Mouse (Mus musculus) ES-Bruce4 (cell line): ENCODE data around the gene Col4a4. TPM values are rescaled to one million over a fixed set of nuclear protein-coding genes. Genes with fewer than 3 reads are reported as not detected.

Experiments used
- H3K27ac ChIP-seq: 2 replicates; pipeline ENCODE4 v1.5.1; 2012; ENCODE audit warnings: low read length, inconsistent platforms; ENCODE audit not compliant: insufficient read depth
- H3K27me3 ChIP-seq: 2 replicates; pipeline ENCODE4 v1.6.1; 2012; ENCODE audit warnings: mild to moderate bottlenecking, low read length, inconsistent platforms; ENCODE audit not compliant: control insufficient read depth, poor library complexity, insufficient read depth, severe bottlenecking
- H3K36me3 ChIP-seq: 2 replicates; pipeline ENCODE4 v1.6.1; 2012; ENCODE audit warnings: inconsistent platforms, mild to moderate bottlenecking, low read length, moderate library complexity; ENCODE audit not compliant: control insufficient read depth, poor library complexity, insufficient read depth, severe bottlenecking
- H3K4me1 ChIP-seq: one replicate; pipeline ENCODE4 v1.8.1; 2011; ENCODE audit warnings: low read length; ENCODE audit not compliant: control insufficient read depth, insufficient read depth
- H3K4me3 ChIP-seq: 2 replicates; pipeline ENCODE4 v1.5.1; 2011; ENCODE audit warnings: low read depth, mild to moderate bottlenecking, low read length
- H3K9ac ChIP-seq: 2 replicates; pipeline ENCODE4 v1.6.1; 2012; ENCODE audit warnings: low read depth, mild to moderate bottlenecking, inconsistent platforms; ENCODE audit not compliant: poor library complexity, severe bottlenecking
- H3K9me3 ChIP-seq: replicated peaks from 2 replicates; pipeline ENCODE4 v1.6.1; 2012; ENCODE audit warnings: mild to moderate bottlenecking, low read length, inconsistent platforms; ENCODE audit not compliant: control insufficient read depth, poor library complexity, insufficient read depth, severe bottlenecking
- CTCF ChIP-seq: IDR thresholded peaks from one replicate; pipeline ENCODE4 v1.8.1; 2011; ENCODE audit warnings: low read depth, low read length
- EP300 ChIP-seq: IDR thresholded peaks from 2 replicates; pipeline ENCODE4 v1.6.1; 2011; ENCODE audit warnings: low read depth, low read length; ENCODE audit not compliant: insufficient read depth
- POLR2A ChIP-seq: IDR thresholded peaks from one replicate; pipeline ENCODE4 v1.8.1; 2011; ENCODE audit warnings: low read length; ENCODE audit not compliant: insufficient read depth
- polyA plus RNA-seq: library from polyadenylated mRNA; stranded (reverse); fragments of >200 nt; gene quantifications from 2 replicates; pipeline ENCODE4 v1.2.4, GENCODE M21; 2011; ENCODE audit warnings: low read depth; ENCODE audit not compliant: missing spikeins, insufficient read depth, insufficient read length

Gene Col4a4
- polyA plus RNA-seq, 1 experiment, result 0.18 TPM

- no peaks in the 10 kb centered on the region for H3K27me3 ChIP-seq
- no peak overlapping the region for H3K4me3 ChIP-seq
- H3K4me1 ChIP-seq, result no peaks in the 10 kb centered on the region
- H3K9me3 ChIP-seq, result no peaks in the 10 kb centered on the region
- no peak overlapping the region for H3K9ac ChIP-seq
- H3K27ac ChIP-seq, result no peak overlapping the region
- no peaks in the 10 kb centered on the region for H3K36me3 ChIP-seq
- TF ChIP-seq EP300, result no peak
- TF ChIP-seq CTCF, result no peak
- TF ChIP-seq POLR2A, result no peak
Observed at GRCm38 (mm10) chr1:82596864-82597596, 10.4 kb upstream of the Col4a4 start.

GRCm38 (mm10) chr1:82590266-82590665, 3.6 kb upstream of the Col4a4 start:
- no peaks in the 10 kb centered on the region for H3K36me3 ChIP-seq
- no peaks in the 10 kb centered on the region; the same call in 1 of the 2 replicates for H3K27me3 ChIP-seq
- H3K9ac ChIP-seq, result no peak overlapping the region
- H3K4me3 ChIP-seq, result no peak overlapping the region
- H3K4me1 ChIP-seq, result no peaks in the 10 kb centered on the region
- H3K27ac ChIP-seq, result no peak overlapping the region
- no peak for TF ChIP-seq CTCF
- TF ChIP-seq POLR2A, result no peak
- TF ChIP-seq EP300, result no peak
- no peaks in the 10 kb centered on the region for H3K9me3 ChIP-seq

DNA sequence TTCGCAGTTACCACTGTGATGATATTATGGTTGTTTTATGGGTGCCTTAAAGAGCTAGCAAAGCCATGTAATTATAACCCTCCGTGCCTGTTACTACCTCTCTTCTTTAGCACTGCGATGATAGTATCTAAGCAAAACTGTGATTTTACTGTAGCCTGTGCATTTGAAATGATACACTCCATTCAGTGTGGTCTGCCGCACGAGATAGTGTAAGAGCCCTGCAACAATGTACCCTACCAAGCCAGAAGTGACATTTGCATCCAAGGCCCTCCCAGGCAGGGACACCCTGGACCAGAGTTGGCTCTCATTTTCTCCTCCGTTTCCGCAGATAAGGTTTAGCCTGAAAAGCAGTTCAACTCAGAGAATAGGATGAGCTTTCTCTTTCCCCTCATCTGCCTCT, 668 bp downstream of the Col4a4 start:
- no peak overlapping the region for H3K4me3 ChIP-seq
- no peak overlapping the region for H3K27ac ChIP-seq
- no peaks in the 10 kb centered on the region for H3K9me3 ChIP-seq
- TF ChIP-seq POLR2A (no peak), CTCF (no peak)
- H3K27me3 ChIP-seq, result no peaks in the 10 kb centered on the region; the same call in 1 of the 2 replicates
- no peaks in the 10 kb centered on the region for H3K4me1 ChIP-seq
- H3K36me3 ChIP-seq, result no peaks in the 10 kb centered on the region
- no peak overlapping the region for H3K9ac ChIP-seq

GRCm38 (mm10) chr1:82578320-82578719, 8.3 kb downstream of the Col4a4 start:
- no peak overlapping the region for H3K27ac ChIP-seq
- no peaks in the 10 kb centered on the region for H3K4me1 ChIP-seq
- TF ChIP-seq CTCF (no peak), POLR2A (no peak), EP300 (no peak)
- H3K9ac ChIP-seq, result no peak overlapping the region
- H3K9me3 ChIP-seq, result peaks cover 9% of the 10 kb centered on the region; the same call in 1 of the 2 replicates
- no peak overlapping the region for H3K4me3 ChIP-seq
- no peaks in the 10 kb centered on the region for H3K36me3 ChIP-seq
- H3K27me3 ChIP-seq, result no peaks in the 10 kb centered on the region

- Histone ChIP-seq H3K9ac (no peak overlapping the region), H3K36me3 (no peaks in the 10 kb centered on the region), H3K4me3 (no peak overlapping the region), H3K9me3 (peaks cover 9% of the 10 kb centered on the region; the same call in 1 of the 2 replicates), H3K27ac (no peak overlapping the region), H3K4me1 (no peaks in the 10 kb centered on the region), H3K27me3 (no peaks in the 10 kb centered on the region)
- TF ChIP-seq CTCF, result no peak
- no peak for TF ChIP-seq POLR2A
Observed at GRCm38 (mm10) chr1:82577915-82578314, 8.7 kb downstream of the Col4a4 start.

GRCm38 (mm10) chr1:82577339-82577738, 9.3 kb downstream of the Col4a4 start:
- H3K4me1 ChIP-seq, result no peaks in the 10 kb centered on the region
- no peak overlapping the region for H3K9ac ChIP-seq
- H3K9me3 ChIP-seq, result peaks cover 9% of the 10 kb centered on the region; the same call in 1 of the 2 replicates
- H3K4me3 ChIP-seq, result no peak overlapping the region
- no peak for TF ChIP-seq EP300
- no peak for TF ChIP-seq POLR2A
- no peak for TF ChIP-seq CTCF
- H3K27ac ChIP-seq, result no peak overlapping the region
- no peaks in the 10 kb centered on the region for H3K36me3 ChIP-seq
- no peaks in the 10 kb centered on the region for H3K27me3 ChIP-seq
